Mouse (Mus musculus) kidney, postnatal 36 days (tissue): Measurements from ENCODE around the gene Jmjd8.

ENCODE experiments used
- DNase-seq, 2 experiments: peaks; one replicate each; pipeline ENCODE4 v3.0.0; 2021 to 2022; ENCODE audit warnings: mixed read lengths in 2 of 2

Jmjd8 gene

GRCm38 (mm10) chr17:25863681-25864080 is 35.0 kb downstream of the Jmjd8 start:
- DNase-seq: peak; percentile 59 to 73

DNA sequence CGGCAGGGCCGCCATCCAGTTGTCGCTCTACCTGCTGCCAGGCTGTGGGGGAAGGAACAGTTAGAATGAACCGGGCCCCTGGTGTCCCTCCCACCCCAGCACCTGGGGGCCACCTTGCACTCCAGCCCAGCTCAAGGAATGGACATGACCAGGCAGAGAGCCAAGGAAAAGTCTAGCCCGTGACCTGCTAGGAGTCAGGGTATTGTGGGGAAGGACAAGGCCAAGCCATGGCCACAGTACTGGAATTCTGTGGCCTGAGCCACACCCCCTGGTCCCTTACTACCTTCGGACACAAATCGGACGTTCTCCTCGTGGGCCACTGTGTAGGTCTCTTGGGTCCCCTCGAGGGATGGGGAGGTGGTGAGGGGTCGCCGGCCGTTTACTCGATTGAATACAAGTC is 35.6 kb downstream of the Jmjd8 start:
- peak; percentile 60 to 61 for DNase-seq

GRCm38 (mm10) chr17:25865288-25865687 is 36.6 kb downstream of the Jmjd8 start:
- DNase-seq: peak in 1 of 2 experiments; percentile 39

DNA sequence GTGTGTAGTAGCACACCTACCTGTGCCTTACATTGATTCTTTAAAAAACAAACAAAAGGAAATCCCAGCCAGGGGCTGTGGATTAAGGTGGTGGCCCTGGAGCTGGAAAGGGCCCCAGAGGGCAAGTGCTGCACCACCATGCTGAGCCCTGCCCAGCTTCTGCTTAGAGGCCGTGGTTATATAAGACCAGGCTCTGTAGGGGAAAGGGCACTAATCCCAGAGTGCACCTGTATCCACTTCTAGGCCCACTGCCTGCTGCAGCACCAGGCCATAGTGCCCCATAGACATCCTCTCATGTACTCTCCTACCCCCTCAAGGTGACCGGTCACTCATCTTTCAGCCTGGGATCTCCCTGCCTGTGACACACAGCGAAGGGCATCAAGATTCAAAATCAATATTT is 37.5 kb downstream of the Jmjd8 start:
- peak; percentile 71 to 78 for DNase-seq

- DNase-seq: no peak
These were observed 38.8 kb downstream of the Jmjd8 start for GRCm38 (mm10) chr17:25867509-25867835.

GRCm38 (mm10) chr17:25867836-25868600 is 39.4 kb downstream of the Jmjd8 start:
- DNase-seq: peak; percentile 78 to 84

DNA sequence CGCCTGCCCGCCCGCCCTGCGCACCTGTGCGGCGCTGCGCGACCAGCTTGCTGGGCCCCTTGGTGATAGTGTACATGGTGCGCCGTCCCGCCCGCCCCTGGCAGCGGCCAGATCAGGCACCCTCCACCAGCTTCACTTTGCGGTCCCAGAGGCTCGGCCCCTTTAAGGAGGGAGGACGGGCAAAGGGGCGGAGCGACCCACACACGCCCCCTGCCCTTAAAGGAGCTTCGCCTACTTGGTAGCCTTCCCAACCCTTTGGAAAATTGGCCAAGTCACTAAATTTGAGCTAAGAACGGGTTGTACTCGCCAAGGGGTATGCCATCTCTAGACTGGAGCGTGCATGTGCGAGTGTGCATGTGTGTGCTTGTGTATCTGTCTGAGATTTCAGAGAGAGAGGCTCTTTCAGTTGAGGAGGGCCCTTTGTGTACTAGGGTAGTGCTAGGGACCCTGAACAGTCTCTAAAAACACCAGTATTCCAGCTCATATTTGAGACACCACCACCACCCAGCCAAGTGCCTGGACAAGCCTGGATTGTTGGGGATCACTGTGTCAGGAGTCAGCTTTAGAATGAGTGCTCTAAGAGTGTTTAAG is 40.0 kb downstream of the Jmjd8 start, which contains the start of gene Mcrip2:
Gene Mcrip2 (minus strand): TSS at position 164 of the 591 bp plus-strand sequence.
- DNase-seq: peak; percentile 91 to 92

DNA sequence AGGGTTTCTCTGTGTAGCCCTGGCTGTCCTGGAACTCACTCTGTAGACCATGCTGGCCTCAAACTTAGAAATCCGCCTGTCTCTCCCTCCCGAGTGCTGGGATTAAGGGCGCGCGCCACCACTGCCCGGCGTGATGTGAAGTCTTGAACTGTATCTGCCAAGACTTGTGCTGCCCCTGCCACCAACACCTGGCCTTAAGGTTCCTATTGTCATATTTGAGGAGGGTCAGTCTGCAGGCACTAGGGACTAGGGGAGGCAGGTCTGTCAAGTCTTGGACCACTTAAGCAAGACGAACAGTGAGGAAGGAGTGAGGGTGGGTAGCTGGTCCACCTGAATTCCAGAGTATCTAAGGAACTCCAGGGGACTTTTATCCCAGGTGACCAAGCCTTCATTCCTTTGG is 40.8 kb downstream of the Jmjd8 start:
- no peak for DNase-seq

- no peak for DNase-seq
These were observed 41.3 kb downstream of the Jmjd8 start for GRCm38 (mm10) chr17:25869954-25870353.

DNA sequence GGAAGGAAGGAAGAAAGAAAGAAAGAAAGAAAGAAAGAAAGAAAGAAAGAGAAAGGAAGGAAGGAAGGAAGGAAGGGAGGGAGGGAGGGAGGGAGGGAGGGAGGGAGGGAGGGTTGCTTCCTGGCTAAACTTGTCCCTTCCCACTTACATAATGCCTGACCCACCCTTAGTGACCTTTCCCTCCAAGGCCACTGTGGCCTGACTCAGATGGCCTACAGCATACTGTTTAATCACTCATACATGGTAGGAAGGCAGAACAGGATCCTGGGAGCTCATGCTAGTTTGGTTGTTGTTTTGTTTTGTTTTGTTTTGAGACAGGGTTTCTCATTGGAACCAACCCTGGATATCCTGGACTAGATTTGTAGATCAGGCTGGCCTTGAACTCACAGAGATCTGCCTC is 42.9 kb downstream of the Jmjd8 start:
- DNase-seq: peak; percentile 48 to 49

DNA sequence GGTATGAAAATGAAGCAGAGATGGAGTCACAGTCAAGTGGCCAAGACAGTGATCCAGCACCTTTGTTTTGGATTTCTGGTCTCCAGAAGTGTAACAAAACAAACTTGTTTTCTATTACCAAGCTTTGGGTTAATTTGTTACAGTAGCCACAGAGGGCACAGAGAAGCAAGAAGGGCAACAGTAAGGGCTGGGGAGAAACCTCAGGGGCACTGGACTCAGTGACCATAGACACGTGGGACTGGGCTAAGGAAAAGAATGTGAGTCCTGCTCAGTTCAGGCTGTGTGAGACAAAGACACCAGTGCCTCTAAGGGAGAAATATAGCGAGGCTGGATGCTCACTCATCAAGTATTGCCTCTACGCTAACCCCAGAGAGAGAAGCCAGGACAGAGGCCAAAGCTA is 44.0 kb downstream of the Jmjd8 start:
- DNase-seq: peak; percentile 55 to 69

- no peak for DNase-seq
These were observed 44.9 kb downstream of the Jmjd8 start for GRCm38 (mm10) chr17:25873405-25874147.

- DNase-seq: peak in 1 of 2 experiments; percentile 62
These were observed 45.6 kb downstream of the Jmjd8 start for GRCm38 (mm10) chr17:25874148-25874720.

GRCm38 (mm10) chr17:25874721-25875170 is 46.1 kb downstream of the Jmjd8 start, which contains the start of gene Mettl26:
Gene Mettl26, plus strand, starts transcription at chr17:25875074.
- DNase-seq: peak; percentile 93 to 95

- peak; percentile 92 to 94 for DNase-seq
These were observed 46.8 kb downstream of the Jmjd8 start for GRCm38 (mm10) chr17:25875171-25876136.

- peak; percentile 81 to 87 for DNase-seq
These were observed 47.8 kb downstream of the Jmjd8 start for GRCm38 (mm10) chr17:25876347-25876915.

GRCm38 (mm10) chr17:25877025-25877424 is 48.4 kb downstream of the Jmjd8 start:
- DNase-seq: no peak

GRCm38 (mm10) chr17:25877741-25878610 is 49.3 kb downstream of the Jmjd8 start:
- DNase-seq: peak in 1 of 2 experiments; percentile 32

DNA sequence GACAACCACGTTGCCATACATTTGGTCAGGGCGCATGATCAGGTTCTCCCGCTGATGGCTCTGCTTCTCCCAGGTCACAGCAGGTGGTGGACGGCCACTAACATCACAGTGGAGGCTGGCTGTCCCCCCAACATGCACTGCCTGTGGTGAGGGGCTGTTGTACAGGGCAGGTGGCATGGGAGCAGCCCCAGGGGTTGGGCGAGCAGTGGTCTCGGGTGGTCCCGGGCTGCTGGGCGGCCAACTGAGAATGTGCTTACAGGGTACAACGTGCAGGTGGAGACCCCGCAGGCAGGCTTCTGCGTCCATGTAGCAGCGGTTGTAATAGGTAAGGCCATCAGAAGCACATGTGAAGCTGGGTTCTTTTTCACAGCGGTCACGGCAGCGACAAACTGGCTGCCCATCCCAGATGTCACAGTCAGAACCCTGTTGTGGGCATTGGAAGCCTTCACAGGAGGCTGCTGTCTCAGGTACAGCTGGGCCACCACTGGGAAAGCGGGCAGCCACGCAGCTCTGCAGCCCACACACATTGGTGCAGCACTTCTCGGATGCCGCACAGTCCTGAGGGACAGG is 50.0 kb downstream of the Jmjd8 start:
- no peak for DNase-seq

- peak; percentile 75 to 89 for DNase-seq
These were observed 50.6 kb downstream of the Jmjd8 start for GRCm38 (mm10) chr17:25879261-25879660.
